Mouse (Mus musculus): ENCODE data around the gene 4930415O20Rik. TPM values are rescaled to one million over a fixed set of nuclear protein-coding genes. Genes with fewer than 3 reads are reported as not detected.

4930415O20Rik gene
- polyA plus RNA-seq, 1 experiment, result 0.10 TPM

DNA sequence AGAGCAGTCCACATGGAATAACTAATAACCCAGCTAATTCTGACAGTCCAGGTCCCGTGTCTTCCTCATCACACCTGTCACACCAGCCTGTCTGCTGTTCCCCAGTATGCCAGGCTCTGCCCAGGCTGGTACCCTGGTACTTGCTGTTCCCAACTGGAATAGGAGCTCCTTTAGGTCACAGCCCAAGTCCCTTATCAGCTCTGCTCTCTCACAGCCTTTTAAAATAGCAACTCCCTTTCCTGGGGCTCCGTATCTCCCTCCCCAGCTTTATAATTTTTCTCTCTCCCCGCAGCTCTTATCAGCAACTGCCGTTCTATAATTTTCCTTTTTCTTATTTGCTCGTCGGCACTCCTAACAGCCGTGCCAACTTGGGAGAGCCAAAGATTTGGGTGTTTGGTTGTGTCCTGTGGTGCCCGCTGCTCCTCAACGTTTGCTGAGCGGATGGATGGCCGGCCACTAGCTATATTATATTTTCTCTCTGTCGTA lies 35.3 kb downstream of the 4930415O20Rik start:
- Histone ChIP-seq H3ac (ENCODE audit: control insufficient read depth, insufficient read length) (no peak overlapping the region), H3K27me3 (ENCODE audit: control insufficient read depth, insufficient read depth, insufficient read length) (no peaks in the 10 kb centered on the region), H3K36me3 (ENCODE audit: control insufficient read depth, insufficient read depth) (no peaks in the 10 kb centered on the region), H3K79me2 (ENCODE audit: control insufficient read depth, insufficient read depth) (peaks cover 56% of the 10 kb centered on the region), H3K4me3 (no peak overlapping the region), H3K4me2 (ENCODE audit: low read depth) (no peak overlapping the region)
- no peak for TF ChIP-seq MYOG (IDR thresholded peaks at IDR 0.05; ENCODE audit: control insufficient read depth in 1 of 3, insufficient read depth in 1 of 3, insufficient read length in 2 of 3, low read depth in 2 of 3)

DNA sequence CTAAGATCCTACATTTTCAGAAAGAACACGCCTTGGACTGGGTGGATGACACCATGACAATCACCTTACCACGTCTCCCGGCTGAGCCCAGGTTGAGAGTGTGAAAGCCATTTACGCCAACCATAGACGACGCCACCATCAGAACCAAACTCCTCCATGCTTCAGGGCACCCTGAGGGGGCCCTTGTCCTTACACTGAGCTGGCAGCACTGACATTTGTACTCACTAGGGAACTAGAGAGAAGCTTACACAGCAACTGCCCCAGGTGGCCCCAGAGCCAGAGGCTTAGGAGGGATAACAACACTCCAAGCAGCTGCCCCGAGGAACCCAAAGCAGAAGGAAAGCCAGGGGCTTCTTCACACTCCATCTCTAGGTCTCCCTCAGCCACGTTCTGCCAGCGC lies 35.9 kb downstream of the 4930415O20Rik start:
- no peaks in the 10 kb centered on the region for H3K36me3 ChIP-seq (ENCODE audit: control insufficient read depth, insufficient read depth)
- H3ac ChIP-seq (ENCODE audit: control insufficient read depth, insufficient read length), result no peak overlapping the region
- no peak for TF ChIP-seq SRF (IDR thresholded peaks at IDR 0.05; ENCODE audit: control insufficient read depth, insufficient read length, low read depth)
- no peak for TF ChIP-seq USF1 (IDR thresholded peaks at IDR 0.05; ENCODE audit: low read depth)
- H3K4me3 ChIP-seq, result peak overlapping the region; percentile 84
- peak overlapping the region; percentile 94 for H3K4me2 ChIP-seq (ENCODE audit: low read depth)
- peaks cover 51% of the 10 kb centered on the region for H3K79me2 ChIP-seq (ENCODE audit: control insufficient read depth, insufficient read depth)
- H3K27me3 ChIP-seq (ENCODE audit: control insufficient read depth, insufficient read depth, insufficient read length), result no peaks in the 10 kb centered on the region

DNA sequence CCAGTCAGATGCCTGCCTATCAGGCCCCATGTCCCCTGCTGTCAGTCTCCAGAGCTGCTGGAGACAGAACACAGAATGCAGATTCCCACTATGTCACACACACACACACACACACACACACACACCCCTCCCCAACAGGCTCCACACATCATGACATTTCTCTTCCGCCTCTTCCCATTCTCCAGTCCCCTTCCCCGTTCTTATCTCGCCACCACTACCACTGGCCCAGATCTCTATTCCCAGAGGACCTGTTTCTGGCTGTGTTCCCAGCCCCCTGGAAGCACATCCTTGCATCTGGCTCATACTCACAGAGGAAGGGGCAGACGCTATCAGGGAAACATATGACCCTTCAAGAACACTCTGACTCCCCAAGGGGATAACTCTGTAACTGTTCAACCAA lies 36.8 kb downstream of the 4930415O20Rik start:
- no peak overlapping the region for H3ac ChIP-seq (ENCODE audit: control insufficient read depth, insufficient read length)
- H3K4me3 ChIP-seq, result peak overlapping the region; percentile 84
- peak overlapping the region; percentile 94 for H3K4me2 ChIP-seq (ENCODE audit: low read depth)
- no peaks in the 10 kb centered on the region for H3K36me3 ChIP-seq (ENCODE audit: control insufficient read depth, insufficient read depth)
- no peaks in the 10 kb centered on the region for H3K27me3 ChIP-seq (ENCODE audit: control insufficient read depth, insufficient read depth, insufficient read length)
- H3K79me2 ChIP-seq (ENCODE audit: control insufficient read depth, insufficient read depth), result peaks cover 44% of the 10 kb centered on the region
- TF ChIP-seq SRF (IDR thresholded peaks at IDR 0.05; ENCODE audit: control insufficient read depth, insufficient read length, low read depth) (no peak), POLR2AphosphoS2 (IDR thresholded peaks at IDR 0.05; ENCODE audit: insufficient read length, low read depth) (no peak), POLR2A (IDR thresholded peaks at IDR 0.05; ENCODE audit: insufficient read length, low read depth) (no peak), TCF3 (IDR thresholded peaks at IDR 0.05; ENCODE audit: insufficient read length, low read depth) (no peak), CEBPB (IDR thresholded peaks at IDR 0.05; ENCODE audit: insufficient read depth, poor library complexity, severe bottlenecking) (no peak), MYOD1 (IDR thresholded peaks at IDR 0.05; ENCODE audit: control insufficient read depth in 1 of 3, insufficient read length in 2 of 3, low read depth in 2 of 3) (no peak), REST (IDR thresholded peaks at IDR 0.05; ENCODE audit: insufficient read depth, insufficient read length) (no peak), MAX (IDR thresholded peaks at IDR 0.05; ENCODE audit: low read depth) (no peak), MYOG (IDR thresholded peaks at IDR 0.05; ENCODE audit: control insufficient read depth in 1 of 3, insufficient read depth in 1 of 3, insufficient read length in 2 of 3, low read depth in 2 of 3) (no peak), TCF12 (IDR thresholded peaks at IDR 0.05; ENCODE audit: insufficient read depth, poor library complexity, severe bottlenecking) (no peak), USF1 (IDR thresholded peaks at IDR 0.05; ENCODE audit: low read depth) (no peak), E2F4 (IDR thresholded peaks at IDR 0.05; ENCODE audit: insufficient read depth) (no peak)

DNA sequence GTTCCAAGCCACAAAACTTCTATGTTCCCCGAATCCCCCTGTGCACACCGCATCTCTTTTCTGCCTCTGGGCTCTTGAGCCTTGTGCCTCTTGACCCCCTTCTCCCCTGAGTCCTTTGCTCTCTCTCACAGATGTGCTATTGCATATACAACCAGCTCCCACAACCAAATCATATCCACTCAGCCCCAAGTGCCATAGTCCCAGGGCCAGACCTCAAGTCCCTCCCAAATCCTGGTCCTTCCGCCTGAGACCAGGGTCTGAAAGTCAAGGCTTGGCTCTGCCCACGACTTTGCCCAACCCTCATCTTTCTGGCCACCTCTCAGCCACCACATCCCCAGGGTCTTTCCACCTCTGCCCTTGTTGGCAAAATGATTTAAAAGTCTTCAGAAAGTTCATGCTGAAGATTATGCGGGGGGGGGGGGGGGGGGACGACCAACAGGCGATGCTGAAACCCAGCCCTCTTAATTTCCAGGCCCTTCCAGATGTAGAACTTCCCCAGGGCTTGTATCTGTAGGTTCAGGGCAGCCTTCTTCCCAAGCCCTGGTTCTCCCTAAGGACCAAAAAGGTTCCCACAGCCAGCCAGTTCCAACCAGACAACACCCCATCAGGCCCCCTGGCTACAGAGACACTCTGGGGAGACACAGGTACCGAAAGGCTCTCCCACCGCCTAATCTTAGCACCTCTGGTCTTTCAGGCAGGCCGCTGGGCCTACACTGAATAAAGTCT lies 37.4 kb downstream of the 4930415O20Rik start:
- Histone ChIP-seq H3K4me3 (peak overlapping the region; percentile 84), H3K4me2 (ENCODE audit: low read depth) (peak overlapping the region; percentile 94), H3ac (ENCODE audit: control insufficient read depth, insufficient read length) (peak overlapping the region; percentile 4), H3K79me2 (ENCODE audit: control insufficient read depth, insufficient read depth) (peaks cover 44% of the 10 kb centered on the region), H3K36me3 (ENCODE audit: control insufficient read depth, insufficient read depth) (no peaks in the 10 kb centered on the region), H3K27me3 (ENCODE audit: control insufficient read depth, insufficient read depth, insufficient read length) (no peaks in the 10 kb centered on the region)
- no peak for TF ChIP-seq USF1 (IDR thresholded peaks at IDR 0.05; ENCODE audit: low read depth)
- no peak for TF ChIP-seq SRF (IDR thresholded peaks at IDR 0.05; ENCODE audit: control insufficient read depth, insufficient read length, low read depth)
- TF ChIP-seq CEBPB (IDR thresholded peaks at IDR 0.05; ENCODE audit: insufficient read depth, poor library complexity, severe bottlenecking), result no peak
- TF ChIP-seq MYOG (IDR thresholded peaks at IDR 0.05; ENCODE audit: control insufficient read depth in 1 of 3, insufficient read depth in 1 of 3, insufficient read length in 2 of 3, low read depth in 2 of 3), result no peak

DNA sequence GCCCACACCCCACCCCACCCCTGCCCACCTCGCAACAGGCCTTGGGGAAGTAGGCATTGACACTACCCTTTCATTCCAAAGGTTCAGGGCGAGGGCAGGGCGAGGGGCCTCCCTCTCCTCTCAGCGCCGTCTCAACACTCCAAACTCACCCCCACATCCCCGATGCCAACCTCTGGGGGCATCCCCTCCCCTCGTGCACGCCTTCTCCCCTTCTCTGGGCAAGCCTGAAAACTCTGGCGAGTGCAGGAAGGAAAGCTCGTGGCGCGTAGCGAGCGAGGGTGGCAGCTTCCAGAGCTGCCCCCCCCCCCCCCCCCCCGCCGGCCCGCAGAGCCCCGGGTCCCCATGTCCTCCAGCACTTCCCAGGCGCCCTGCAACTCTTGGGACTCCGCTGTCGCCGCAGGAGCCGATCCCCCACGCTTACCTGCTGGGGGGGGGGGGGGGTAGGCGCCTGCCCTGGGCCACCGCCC lies 38.0 kb downstream of the 4930415O20Rik start:
- H3K36me3 ChIP-seq (ENCODE audit: control insufficient read depth, insufficient read depth), result no peaks in the 10 kb centered on the region
- peak overlapping the region; percentile 94 for H3K4me2 ChIP-seq (ENCODE audit: low read depth)
- H3K79me2 ChIP-seq (ENCODE audit: control insufficient read depth, insufficient read depth), result peaks cover 44% of the 10 kb centered on the region
- peak overlapping the region; percentile 84 for H3K4me3 ChIP-seq
- H3ac ChIP-seq (ENCODE audit: control insufficient read depth, insufficient read length), result peak overlapping the region; percentile 4
- TF ChIP-seq E2F4 (IDR thresholded peaks at IDR 0.05; ENCODE audit: insufficient read depth), result no peak
- TF ChIP-seq MAX (IDR thresholded peaks at IDR 0.05; ENCODE audit: low read depth), result no peak
- TF ChIP-seq POLR2A (IDR thresholded peaks at IDR 0.05; ENCODE audit: insufficient read length, low read depth), result peak; percentile 16
- TF ChIP-seq USF1 (IDR thresholded peaks at IDR 0.05; ENCODE audit: low read depth), result no peak
- H3K27me3 ChIP-seq (ENCODE audit: control insufficient read depth, insufficient read depth, insufficient read length), result no peaks in the 10 kb centered on the region
